Mouse (Mus musculus): ENCODE results near the gene Cbln3. TPM values are rescaled to one million over a fixed set of nuclear protein-coding genes. Genes with fewer than 3 reads are reported as not detected.

Cbln3 gene
- polyA plus RNA-seq, 1 experiment from 2014 or later: 0.20 TPM

DNA sequence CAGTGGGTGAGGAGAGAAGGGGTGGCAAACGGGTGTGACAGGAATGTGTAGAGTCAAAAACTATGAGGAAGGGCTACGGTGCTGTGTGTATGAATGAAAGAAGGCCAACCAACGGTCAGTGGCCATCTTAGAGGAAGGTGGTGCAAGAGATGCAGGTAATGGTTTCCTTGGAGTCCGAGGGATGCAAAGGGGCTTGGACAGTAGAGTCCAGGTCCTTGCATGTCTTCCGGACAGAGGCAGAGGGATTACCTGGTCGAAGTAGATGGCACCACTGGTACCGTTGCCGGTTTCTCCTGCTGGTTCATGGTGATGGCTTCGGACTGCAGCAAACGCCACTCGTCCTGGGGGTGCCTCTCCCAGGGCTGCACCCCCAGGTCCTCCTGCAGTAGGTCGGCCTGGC, 529 bp downstream of the Cbln3 start:
- ATAC-seq (ENCODE audit: low FRiP score, low TSS enrichment) (no peak), DNase-seq (no peak)
- peaks cover 12% of the 10 kb centered on the region for H3K4me1 ChIP-seq (ENCODE audit: control insufficient read depth, insufficient read depth, low read length)
- no peak overlapping the region for H3K4me2 ChIP-seq (ENCODE audit: low read length)
- H3K9ac ChIP-seq (replicated peaks; ENCODE audit: low read length): no peak overlapping the region
- H3K4me3 ChIP-seq (replicated peaks; ENCODE audit: low read depth, low read length): no peak overlapping the region
- H3K27ac ChIP-seq (replicated peaks; ENCODE audit: low read depth, low read length): 0 out of 2 replicates have a peak overlapping the region, but pooled peaks have one; percentile 71
- peaks cover 20% of the 10 kb centered on the region for H3K36me3 ChIP-seq (ENCODE audit: control insufficient read depth, insufficient read depth, low read length)
- 89% methylated on average over 12 of the region's 12 CpGs for WGBS
- no peaks in the 10 kb centered on the region for H3K27me3 ChIP-seq (ENCODE audit: control insufficient read depth, insufficient read depth, low read length)
- no peaks in the 10 kb centered on the region for H3K9me3 ChIP-seq (ENCODE audit: control insufficient read depth, low read length)

DNA sequence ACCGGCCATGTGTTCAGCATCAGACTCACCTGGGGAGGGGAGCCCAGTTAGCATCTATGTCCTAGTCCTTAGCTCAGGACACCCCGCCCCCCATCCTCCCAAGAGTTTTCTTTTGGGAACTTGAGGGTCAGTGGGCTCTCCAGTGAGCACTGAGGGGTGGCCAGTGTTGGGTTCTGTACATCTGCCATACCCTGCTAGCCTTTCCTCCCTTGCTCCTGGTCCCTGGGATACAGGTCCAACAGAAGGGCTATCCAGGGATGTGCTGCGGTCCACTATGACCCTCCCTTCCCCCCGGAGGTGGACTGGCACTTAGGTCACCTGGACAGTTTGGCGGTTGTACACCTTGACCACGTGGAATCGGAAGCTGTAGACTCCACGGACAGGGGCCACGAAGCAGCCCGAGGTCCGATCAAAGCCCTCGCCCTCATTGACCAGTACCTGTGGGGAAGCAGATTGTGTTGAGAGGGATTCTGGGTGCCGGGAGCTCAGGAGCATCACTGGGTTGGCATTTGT, 987 bp downstream of the Cbln3 start:
- no peaks in the 10 kb centered on the region for H3K9me3 ChIP-seq (ENCODE audit: control insufficient read depth, low read length)
- 95% methylated on average over 13 of the region's 13 CpGs for WGBS

GRCm38 (mm10) chr14:55882171-55882641, 2.0 kb downstream of the Cbln3 start:
- peaks cover 6% of the 10 kb centered on the region; the same call in 1 of the 2 replicates for H3K36me3 ChIP-seq (ENCODE audit: control insufficient read depth, insufficient read depth, low read length)
- no peaks in the 10 kb centered on the region for H3K9me3 ChIP-seq (ENCODE audit: control insufficient read depth, low read length)
- H3K9ac ChIP-seq (replicated peaks; ENCODE audit: low read length): no peak overlapping the region
- H3K4me3 ChIP-seq (replicated peaks; ENCODE audit: low read depth, low read length): no peak overlapping the region
- H3K27ac ChIP-seq (replicated peaks; ENCODE audit: low read depth, low read length): no peak overlapping the region
- peaks cover 12% of the 10 kb centered on the region for H3K4me1 ChIP-seq (ENCODE audit: control insufficient read depth, insufficient read depth, low read length)
- DNase-seq: no peak
- WGBS: 73% methylated on average over 6 of the region's 6 CpGs
- no peak overlapping the region for H3K4me2 ChIP-seq (ENCODE audit: low read length)
- no peaks in the 10 kb centered on the region for H3K27me3 ChIP-seq (ENCODE audit: control insufficient read depth, insufficient read depth, low read length)
- ATAC-seq (ENCODE audit: low FRiP score, low TSS enrichment): no peak

More for the DNA sequence above, 987 bp downstream of the Cbln3 start:
- Histone ChIP-seq H3K27me3 (ENCODE audit: control insufficient read depth, insufficient read depth, low read length) (no peaks in the 10 kb centered on the region), H3K36me3 (ENCODE audit: control insufficient read depth, insufficient read depth, low read length) (peaks cover 16% of the 10 kb centered on the region), H3K4me2 (ENCODE audit: low read length) (no peak overlapping the region), H3K9ac (replicated peaks; ENCODE audit: low read length) (no peak overlapping the region), H3K4me3 (replicated peaks; ENCODE audit: low read depth, low read length) (no peak overlapping the region), H3K4me1 (ENCODE audit: control insufficient read depth, insufficient read depth, low read length) (peaks cover 12% of the 10 kb centered on the region), H3K27ac (replicated peaks; ENCODE audit: low read depth, low read length) (no peak overlapping the region)
- DNase-seq (no peak), ATAC-seq (ENCODE audit: low FRiP score, low TSS enrichment) (no peak)

DNA sequence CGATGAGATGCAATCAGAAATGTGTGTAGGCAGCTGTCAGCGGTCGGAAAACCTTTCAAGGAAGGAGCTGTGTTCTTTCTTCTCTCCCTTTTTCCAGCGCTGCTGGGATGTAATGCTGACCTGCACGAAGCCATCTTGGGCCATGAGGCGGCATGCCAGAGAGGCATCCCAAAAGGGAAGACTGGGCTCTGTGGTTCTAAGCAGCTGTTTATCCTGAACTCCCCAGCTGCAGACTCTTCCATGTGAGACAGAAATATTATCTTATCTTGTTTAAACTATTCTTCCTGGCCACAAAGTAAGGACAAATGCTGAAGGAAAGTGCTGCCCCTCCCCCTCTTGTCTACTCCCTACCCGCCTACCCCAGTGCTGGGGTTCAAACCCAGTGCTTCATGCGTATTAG, 3.2 kb downstream of the Cbln3 start:
- peaks cover 10% of the 10 kb centered on the region for H3K4me1 ChIP-seq (ENCODE audit: control insufficient read depth, insufficient read depth, low read length)
- DNase-seq (no peak), ATAC-seq (ENCODE audit: low FRiP score, low TSS enrichment) (no peak)
- H3K4me2 ChIP-seq (ENCODE audit: low read length): no peak overlapping the region
- WGBS: 84% methylated on average over 8 of the region's 8 CpGs
- no peaks in the 10 kb centered on the region for H3K36me3 ChIP-seq (ENCODE audit: control insufficient read depth, insufficient read depth, low read length)
- no peaks in the 10 kb centered on the region for H3K9me3 ChIP-seq (ENCODE audit: control insufficient read depth, low read length)
- H3K4me3 ChIP-seq (replicated peaks; ENCODE audit: low read depth, low read length): no peak overlapping the region
- no peaks in the 10 kb centered on the region for H3K27me3 ChIP-seq (ENCODE audit: control insufficient read depth, insufficient read depth, low read length)
- no peak overlapping the region for H3K9ac ChIP-seq (replicated peaks; ENCODE audit: low read length)
- H3K27ac ChIP-seq (replicated peaks; ENCODE audit: low read depth, low read length): no peak overlapping the region

- DNase-seq (peak; percentile 79), ATAC-seq (ENCODE audit: low FRiP score, low TSS enrichment) (peak; percentile 53; the same call in 1 of the 2 replicates)
- Histone ChIP-seq H3K27me3 (ENCODE audit: control insufficient read depth, insufficient read depth, low read length) (no peaks in the 10 kb centered on the region), H3K27ac (replicated peaks; ENCODE audit: low read depth, low read length) (no peak overlapping the region), H3K4me3 (replicated peaks; ENCODE audit: low read depth, low read length) (no peak overlapping the region), H3K4me1 (ENCODE audit: control insufficient read depth, insufficient read depth, low read length) (0 out of 2 replicates have a peak, but pooled peaks cover 2% of the 10 kb centered on the region), H3K36me3 (ENCODE audit: control insufficient read depth, insufficient read depth, low read length) (no peaks in the 10 kb centered on the region), H3K9me3 (ENCODE audit: control insufficient read depth, low read length) (no peaks in the 10 kb centered on the region), H3K9ac (replicated peaks; ENCODE audit: low read length) (no peak overlapping the region), H3K4me2 (ENCODE audit: low read length) (no peak overlapping the region)
- WGBS: 29% methylated on average over 1 of the region's 1 CpGs
Observed at GRCm38 (mm10) chr14:55879623-55880022, 4.6 kb downstream of the Cbln3 start.

GRCm38 (mm10) chr14:55878316-55878940, 5.8 kb downstream of the Cbln3 start:
- no peak for DNase-seq
- ATAC-seq (ENCODE audit: low FRiP score, low TSS enrichment): no peak
- H3K9ac ChIP-seq (replicated peaks; ENCODE audit: low read length): no peak overlapping the region
- no peak overlapping the region for H3K4me2 ChIP-seq (ENCODE audit: low read length)
- no peaks in the 10 kb centered on the region for H3K36me3 ChIP-seq (ENCODE audit: control insufficient read depth, insufficient read depth, low read length)
- H3K9me3 ChIP-seq (ENCODE audit: control insufficient read depth, low read length): no peaks in the 10 kb centered on the region
- H3K27ac ChIP-seq (replicated peaks; ENCODE audit: low read depth, low read length): no peak overlapping the region
- 38% methylated on average over 7 of the region's 7 CpGs for WGBS
- no peaks in the 10 kb centered on the region for H3K4me1 ChIP-seq (ENCODE audit: control insufficient read depth, insufficient read depth, low read length)
- H3K4me3 ChIP-seq (replicated peaks; ENCODE audit: low read depth, low read length): no peak overlapping the region
- H3K27me3 ChIP-seq (ENCODE audit: control insufficient read depth, insufficient read depth, low read length): no peaks in the 10 kb centered on the region

- Histone ChIP-seq H3K9me3 (ENCODE audit: control insufficient read depth, low read length) (no peaks in the 10 kb centered on the region), H3K27ac (replicated peaks; ENCODE audit: low read depth, low read length) (no peak overlapping the region), H3K4me1 (ENCODE audit: control insufficient read depth, insufficient read depth, low read length) (no peaks in the 10 kb centered on the region), H3K9ac (replicated peaks; ENCODE audit: low read length) (no peak overlapping the region), H3K4me2 (ENCODE audit: low read length) (no peak overlapping the region), H3K36me3 (ENCODE audit: control insufficient read depth, insufficient read depth, low read length) (peaks cover 7% of the 10 kb centered on the region; the same call in 1 of the 2 replicates), H3K4me3 (replicated peaks; ENCODE audit: low read depth, low read length) (no peak overlapping the region), H3K27me3 (ENCODE audit: control insufficient read depth, insufficient read depth, low read length) (no peaks in the 10 kb centered on the region)
- WGBS: 34% methylated on average over 14 of the region's 14 CpGs
- DNase-seq (no peak), ATAC-seq (ENCODE audit: low FRiP score, low TSS enrichment) (no peak)
Observed at GRCm38 (mm10) chr14:55877469-55878315, 6.5 kb downstream of the Cbln3 start.

DNA sequence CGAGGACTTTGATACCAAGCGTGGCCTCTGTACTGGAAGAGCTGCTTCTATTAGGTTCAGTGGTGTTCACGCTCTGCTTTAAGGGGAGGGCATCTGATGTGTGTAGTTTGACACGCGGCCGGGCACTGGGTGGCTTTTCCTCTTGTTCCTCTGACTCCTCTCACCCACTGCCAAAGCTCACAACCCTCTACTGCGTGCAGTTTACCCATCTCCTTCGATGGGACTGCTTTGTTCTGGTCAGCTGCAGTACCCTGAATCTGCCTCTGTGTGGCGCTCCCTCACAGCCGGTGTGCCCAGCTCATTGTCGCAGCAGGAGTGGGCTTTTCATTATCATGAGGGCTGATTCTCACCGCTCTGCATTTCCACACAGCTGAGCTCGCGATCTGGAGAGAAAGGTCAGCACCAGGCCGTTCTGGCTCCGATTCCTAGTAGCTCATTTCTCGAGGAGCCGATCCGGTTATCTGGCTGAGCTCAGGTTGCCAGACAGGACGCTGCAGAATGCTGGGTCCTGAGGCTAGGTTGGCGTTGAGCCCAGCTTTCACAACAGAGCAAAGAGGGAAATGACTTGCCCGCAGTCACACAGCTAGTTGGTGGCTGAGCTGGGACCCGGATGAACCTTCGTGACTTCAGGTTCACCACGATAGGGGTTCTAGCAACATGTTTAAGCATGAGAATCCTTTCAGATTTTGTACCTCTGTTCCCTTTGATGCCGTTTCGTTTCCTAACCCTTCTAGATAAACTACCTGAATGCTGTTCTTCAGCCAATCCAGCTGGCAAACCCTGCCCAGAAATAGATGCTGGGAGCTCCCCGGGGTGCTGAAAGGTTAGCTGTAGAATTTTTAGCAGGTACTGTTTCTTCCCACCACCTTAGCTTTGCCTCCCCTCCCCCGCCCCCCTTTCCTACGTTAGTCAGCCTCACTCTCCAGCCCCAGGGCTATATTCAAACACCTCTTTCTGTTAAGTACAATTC, 10.2 kb downstream of the Cbln3 start:
- no peaks in the 10 kb centered on the region for H3K9me3 ChIP-seq (ENCODE audit: control insufficient read depth, low read length)
- peak; percentile 63 for ATAC-seq (ENCODE audit: low FRiP score, low TSS enrichment)
- no peak overlapping the region for H3K4me3 ChIP-seq (replicated peaks; ENCODE audit: low read depth, low read length)
- peak overlapping the region; percentile 50; the same call in 1 of the 2 replicates for H3K27ac ChIP-seq (replicated peaks; ENCODE audit: low read depth, low read length)
- peaks cover 42% of the 10 kb centered on the region for H3K36me3 ChIP-seq (ENCODE audit: control insufficient read depth, insufficient read depth, low read length)
- no peaks in the 10 kb centered on the region for H3K27me3 ChIP-seq (ENCODE audit: control insufficient read depth, insufficient read depth, low read length)
- H3K9ac ChIP-seq (replicated peaks; ENCODE audit: low read length): no peak overlapping the region
- H3K4me2 ChIP-seq (ENCODE audit: low read length): peak overlapping the region; percentile 33
- no peaks in the 10 kb centered on the region for H3K4me1 ChIP-seq (ENCODE audit: control insufficient read depth, insufficient read depth, low read length)
- 14% methylated on average over 30 of the region's 30 CpGs for WGBS
- DNase-seq: peak; percentile 85

All from midbrain, embryonic 14.5 days (tissue).